Mouse (Mus musculus): ENCODE data around the gene Slc12a4.
"Not testable (repeated sequence)": the region's sequence is repeated elsewhere in the genome, so short reads cannot be mapped to it uniquely, and the experiment has no call there.

Gene Slc12a4

DNA sequence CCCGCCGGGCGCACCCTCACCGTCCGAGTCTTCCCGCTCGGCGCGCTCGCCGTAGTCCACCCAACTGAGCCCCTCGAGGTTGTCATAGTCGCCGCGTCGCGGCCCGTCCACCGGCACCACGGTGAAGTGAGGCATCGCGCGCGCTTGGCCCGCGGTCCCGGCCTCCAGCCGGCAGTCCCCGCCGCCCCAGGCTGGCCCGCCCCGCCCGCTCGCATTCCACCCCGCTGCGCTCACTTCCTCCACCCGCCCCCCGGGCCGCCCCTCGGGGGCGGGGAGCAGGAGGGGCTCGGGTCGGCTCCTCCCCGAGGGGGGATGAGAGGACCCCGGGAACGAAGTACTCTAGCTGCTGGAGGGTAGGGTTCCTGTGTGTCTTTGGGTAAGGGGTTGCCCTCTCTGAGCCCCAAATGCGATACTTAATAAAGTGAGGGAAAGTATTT lies at the start of gene Slc12a4:
TSS of gene Slc12a4 (minus strand) at position 193 of the 437 bp plus-strand sequence.
- peak; percentile 77 for DNase-seq

DNA sequence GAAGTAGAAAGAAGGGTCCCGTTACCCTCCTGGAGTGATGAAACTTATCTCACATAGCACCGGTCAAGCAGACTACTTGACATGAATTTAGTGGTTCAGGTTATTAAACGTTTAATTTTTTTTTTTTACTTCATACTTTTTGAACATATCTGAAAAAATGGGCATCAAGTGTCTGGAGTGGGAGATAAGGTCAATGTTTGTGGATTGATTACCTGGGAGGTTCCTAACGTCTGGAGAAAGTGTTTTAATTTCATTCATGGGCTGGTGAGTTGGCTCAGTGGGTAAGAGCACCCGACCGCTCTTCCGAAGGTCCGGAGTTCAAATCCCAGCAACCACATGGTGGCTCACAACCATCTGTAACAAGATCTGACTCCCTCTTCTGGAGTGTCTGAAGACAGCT lies 46.3 kb upstream of the Slc12a4 start:
- DNase-seq: not testable (repeated sequence)

DNA sequence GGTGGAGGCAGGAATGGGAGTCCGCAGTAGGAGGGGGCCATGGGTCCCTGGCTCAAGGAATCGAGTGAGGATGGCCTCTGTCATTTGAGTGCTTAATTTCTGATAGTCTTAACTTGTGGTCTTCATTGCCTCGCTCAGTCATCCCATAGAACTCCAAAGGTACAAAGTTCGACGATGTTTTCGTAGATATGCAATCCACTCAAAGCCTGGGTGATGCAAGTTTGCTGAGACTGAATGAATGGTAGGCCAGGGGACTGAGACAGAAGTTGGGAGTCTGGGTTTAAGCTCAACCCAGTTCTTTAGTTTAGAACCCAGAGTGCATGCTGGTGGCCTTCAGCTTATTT lies 45.7 kb upstream of the Slc12a4 start, which contains the start of gene Ddx28:
TSS of gene Ddx28 (minus strand) at position 240 of the 344 bp plus-strand sequence.
- no peak for DNase-seq

DNA sequence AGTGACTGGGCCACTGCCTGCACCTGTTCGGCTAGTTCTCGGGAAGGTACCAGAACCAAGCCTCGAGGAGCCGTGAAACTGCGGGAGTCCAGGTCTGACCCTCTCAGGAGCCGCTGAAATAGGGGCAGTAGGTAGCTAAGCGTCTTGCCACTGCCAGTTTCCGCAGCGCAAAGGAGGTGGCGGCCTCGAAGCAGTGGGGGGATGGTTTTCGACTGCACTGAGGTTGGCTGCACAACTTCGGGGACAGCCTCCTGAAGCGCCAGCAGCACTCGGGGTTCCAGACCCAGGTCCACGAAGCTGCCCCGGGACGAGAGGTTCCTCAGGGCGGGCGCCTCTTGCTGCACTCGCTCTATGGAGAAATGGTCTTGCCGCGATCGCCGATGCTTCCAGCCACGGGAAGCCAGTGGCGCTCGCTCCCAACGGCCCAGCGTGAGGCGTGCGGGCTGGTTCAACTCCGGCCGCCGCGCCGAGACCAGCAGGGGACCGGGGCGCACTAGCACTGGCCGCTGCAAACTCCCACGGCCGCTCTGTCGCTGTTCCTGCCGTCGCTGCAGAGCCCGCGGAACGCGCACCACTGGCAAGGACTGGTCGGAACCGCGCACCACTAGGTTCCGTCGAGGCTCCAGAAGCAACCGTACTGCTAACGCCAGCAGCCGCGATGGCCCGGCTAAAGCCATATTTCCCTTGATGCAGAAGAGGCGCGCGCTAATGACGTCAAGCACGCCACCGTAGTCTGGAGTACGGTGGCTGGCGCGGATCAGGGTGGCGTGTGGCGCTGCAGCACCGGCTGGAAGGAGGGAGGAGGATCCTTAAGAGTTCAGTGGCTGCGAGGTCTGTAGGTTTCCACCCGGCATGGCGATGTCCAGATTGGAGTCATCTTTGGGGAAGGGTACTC lies 45.1 kb upstream of the Slc12a4 start:
- DNase-seq: peak; percentile 95

DNA sequence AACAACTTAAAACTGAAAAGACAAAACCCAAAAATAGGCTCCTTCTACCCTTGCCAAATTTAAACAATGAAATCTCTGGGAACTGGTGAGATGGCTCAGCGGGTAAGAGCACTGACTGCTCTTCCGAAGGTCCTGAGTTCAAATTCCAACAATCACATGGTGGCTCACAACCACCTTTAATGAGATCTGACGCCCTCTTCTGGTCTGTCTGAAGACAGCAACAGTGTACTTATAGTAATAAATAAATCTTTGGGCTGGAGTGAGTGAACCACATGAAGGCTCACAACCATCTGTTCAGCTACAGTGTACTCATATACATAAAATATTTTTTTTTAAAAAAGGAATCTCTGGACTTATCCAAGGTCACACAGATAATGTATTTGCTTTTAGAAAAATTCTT lies 42.0 kb upstream of the Slc12a4 start:
- DNase-seq: not testable (repeated sequence)

DNA sequence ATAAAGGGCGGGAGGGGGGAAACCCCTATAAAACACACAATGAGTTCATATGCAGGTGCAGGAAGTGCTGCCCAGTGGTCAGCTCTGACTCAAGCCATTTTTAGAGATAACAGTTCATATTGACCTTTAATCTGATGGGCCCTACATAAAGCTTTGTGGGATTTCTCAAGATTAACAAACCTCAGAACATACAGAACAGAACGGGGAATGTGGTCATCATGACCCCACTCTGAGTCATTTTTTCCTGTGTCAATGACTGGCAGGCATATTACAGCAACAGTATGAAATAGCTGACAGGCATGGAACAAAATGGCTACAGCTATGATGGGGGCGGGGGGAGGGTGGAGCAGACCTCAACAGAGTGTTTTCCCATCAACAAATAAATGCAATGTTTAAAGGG lies 41.2 kb upstream of the Slc12a4 start:
- DNase-seq: no peak

DNA sequence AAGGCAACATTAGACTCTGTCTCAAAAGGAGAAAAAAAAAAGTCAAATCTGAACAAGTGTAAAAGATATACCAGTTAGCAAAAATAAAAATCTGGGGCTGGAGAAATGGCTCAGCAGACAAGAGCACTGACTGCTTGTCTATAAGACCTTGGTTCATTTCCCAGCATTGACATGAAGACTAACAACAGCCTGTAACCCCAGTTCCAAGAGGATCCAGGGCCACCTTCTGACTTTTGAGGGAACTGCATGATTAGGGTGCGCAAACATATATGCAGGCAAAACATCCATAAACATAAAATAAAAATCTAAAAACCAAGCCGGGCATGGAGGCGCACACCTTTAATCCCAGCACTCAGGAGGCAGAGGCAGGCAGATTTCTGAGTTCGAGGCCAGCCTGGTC lies 40.5 kb upstream of the Slc12a4 start:
- DNase-seq: no peak

DNA sequence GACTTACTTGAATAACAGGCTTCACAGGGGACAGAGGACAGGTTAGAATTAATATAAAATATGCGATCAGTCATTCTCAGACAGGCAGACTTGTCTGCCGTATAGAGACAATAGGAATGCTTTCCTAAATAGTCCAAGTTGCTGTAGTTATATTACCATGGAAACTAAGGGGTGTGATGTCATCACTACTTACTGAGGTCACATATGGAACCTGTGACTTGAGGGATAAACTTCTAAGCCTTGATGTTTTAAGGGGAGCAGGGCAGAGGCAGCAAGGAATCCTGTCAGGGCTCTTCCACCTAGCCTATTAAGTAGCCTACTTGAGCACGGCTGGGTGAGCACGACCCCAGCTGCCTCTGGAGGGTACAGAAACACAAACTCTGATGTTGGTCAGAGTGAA lies 40.0 kb upstream of the Slc12a4 start, which contains the start of gene Dpep2nb:
TSS of gene Dpep2nb (minus strand) at position 101 of the 400 bp plus-strand sequence.
- DNase-seq: no peak

DNA sequence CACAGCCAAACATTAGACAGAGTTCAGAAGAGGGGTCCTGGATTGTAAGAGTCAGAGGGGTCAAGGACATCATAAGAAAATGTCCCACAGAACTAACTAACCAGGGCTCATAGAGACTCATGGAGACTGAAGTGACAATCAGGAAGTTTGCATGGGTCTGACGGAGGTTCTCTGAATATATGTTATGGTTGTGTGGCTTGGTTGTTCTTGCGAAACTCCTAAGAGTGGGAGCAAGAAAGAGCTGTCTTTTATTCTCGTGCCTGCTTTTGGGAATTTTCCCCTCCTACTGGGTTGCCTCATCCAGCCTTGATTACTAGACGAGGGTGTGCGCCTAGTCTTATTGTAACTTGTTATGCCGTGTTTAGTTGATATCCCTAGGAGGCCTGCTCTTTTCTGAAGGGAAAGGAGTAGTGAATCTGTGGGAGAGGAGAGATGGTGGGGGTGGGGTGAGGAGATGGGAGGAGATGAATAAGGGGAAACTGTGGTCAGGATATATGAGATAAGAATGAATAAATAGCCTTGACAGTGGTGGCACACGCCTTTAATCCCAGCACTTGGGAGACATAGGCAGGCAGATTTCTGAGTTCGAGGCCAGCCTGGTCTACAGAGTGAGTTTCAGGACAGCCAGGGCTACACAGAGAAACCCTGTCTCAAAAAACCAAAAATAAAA lies 38.8 kb upstream of the Slc12a4 start:
- no peak for DNase-seq

DNA sequence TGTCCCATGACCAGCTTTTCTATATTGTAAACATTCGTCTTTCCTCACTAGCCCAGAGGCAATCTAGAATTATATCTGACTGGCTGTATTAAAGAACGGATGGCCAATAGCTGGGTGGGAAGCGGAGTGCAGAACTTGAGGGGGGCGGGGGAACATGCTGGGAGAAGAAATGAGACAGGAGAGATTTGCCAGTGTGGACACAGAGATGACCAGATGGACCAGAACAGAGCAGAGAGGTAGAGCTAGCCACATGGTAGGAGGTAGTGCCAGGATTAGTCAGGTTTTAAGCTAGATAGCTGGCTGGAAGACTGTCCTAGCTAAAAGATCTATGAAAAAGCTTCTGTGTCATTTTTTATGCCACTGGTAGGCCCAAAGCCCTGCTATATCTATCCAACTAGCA lies 36.0 kb upstream of the Slc12a4 start:
- no peak for DNase-seq

DNA sequence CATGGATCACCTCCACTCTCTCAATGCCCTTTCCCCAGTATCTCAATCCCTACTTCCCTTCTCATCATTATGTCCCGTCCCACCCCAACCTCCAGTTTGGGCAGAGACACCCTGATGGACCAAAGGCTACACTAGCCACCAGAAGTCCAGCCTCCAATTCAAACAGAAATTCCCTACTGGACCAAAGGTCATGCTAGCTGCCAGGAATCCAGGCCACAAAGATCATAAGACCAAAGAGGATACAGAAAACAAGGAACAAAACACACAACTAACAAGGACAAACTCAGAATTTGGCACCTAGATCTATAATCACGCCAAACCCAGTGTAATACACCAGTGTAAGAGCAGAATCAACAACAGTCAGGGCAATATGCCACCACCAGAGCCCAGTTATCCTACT lies 33.1 kb upstream of the Slc12a4 start:
- DNase-seq: peak; percentile 30

DNA sequence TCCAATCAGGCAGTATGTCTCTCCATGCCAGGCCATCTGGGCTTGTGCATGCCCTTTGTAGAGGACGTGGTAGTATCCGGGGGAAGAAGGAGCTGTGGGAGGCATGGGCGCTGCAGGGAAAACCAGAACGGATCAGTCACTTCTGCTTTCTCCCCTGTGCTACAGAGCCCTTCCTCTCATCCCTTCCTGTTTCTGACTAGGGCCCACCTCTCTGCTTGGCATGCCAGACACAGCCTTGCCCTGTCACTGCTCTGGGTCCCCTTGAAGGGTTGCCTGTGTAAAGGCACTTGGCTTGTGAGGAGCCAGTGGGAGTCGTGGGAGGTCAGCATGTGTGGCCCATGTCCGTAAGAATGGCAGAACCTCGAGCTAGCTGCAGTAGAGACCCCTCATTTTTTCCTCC lies 30.5 kb upstream of the Slc12a4 start:
- DNase-seq: no peak

DNA sequence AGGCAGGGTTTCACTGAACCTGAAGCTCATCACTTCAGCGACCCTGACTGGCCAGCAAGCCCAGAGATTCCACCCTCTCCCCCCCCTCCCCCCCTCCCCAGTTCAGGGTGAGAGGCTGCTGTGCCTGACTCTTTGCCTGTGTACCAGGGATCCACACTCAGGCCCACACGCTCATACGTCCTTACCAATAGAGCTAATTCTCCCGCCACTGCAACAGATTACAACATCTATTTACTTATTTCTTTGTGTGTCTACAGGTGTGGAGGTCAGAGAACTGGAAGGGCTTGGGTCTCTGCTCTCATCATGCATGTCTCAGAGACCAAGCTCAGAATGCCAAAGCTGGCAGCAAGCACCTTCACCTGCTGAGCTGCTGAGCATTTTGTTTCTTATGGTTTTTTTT lies 27.3 kb upstream of the Slc12a4 start:
- DNase-seq: no peak

DNA sequence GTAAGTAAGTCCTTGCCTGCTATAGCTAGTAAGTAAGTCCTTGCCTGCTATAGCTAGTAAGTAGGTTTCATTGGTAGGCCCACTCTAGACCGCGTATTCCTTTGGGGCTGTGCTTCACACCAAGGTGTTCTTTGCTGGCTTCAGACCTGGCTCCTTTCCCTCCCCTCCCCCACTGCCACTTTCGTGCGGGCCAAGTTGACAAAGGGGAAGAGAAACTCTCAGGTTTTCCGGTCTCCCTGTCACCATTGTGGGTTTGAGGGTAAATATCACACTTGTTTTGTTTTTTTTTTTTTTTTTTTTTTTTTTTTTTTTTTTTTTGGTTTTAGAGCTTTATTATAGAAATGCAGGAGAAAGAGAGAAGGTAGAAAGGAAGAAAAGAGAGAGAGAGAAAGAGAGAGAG lies 26.6 kb upstream of the Slc12a4 start:
- DNase-seq: no peak

DNA sequence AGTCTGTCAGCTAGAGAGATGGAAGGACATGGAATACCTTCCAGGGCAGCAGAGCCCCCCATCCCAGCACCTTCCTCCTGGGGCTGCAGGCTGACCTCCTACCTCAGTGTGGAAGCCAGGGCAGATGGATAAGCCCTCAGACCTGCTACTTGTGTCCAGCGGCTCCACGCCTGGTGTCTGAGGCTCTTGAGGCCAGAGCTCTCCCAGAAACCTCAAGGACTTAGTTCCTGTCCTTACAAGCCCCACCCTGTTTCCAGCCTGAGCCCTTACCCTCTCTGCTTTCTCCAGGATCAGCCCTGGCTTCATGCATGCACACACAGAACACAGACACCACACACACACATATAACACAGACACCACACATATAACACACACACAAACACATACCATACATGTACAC lies 25.6 kb upstream of the Slc12a4 start:
- no peak for DNase-seq

DNA sequence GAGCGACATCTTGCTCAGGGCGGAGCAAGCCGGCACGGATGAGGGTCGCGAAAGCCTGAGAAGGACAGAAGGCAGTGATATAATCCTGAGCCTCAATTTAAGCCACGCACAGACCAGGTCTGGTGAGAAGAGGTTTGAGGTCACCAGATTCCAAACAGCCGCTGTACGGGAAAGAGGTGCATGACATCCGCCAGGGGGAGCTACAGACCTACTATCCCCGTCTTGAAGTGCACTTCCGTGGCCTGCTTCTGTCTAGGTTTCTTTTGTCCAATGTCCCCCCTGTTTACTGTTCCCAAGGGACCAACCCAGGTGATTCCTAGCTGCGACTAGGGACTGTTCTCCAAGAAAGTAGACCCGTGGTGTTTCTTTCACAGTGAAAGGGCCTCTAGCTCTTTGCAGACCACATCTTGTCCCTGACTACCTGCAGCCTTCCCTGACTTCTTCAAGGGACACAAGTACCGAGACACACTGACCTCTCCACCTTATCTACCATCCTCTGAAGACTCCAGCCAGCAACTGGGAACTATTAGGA lies 25.0 kb upstream of the Slc12a4 start, which contains the start of gene Dus2:
TSS of gene Dus2 (plus strand) at position 482 of the 532 bp plus-strand sequence.
- peak; percentile 82 for DNase-seq

DNA sequence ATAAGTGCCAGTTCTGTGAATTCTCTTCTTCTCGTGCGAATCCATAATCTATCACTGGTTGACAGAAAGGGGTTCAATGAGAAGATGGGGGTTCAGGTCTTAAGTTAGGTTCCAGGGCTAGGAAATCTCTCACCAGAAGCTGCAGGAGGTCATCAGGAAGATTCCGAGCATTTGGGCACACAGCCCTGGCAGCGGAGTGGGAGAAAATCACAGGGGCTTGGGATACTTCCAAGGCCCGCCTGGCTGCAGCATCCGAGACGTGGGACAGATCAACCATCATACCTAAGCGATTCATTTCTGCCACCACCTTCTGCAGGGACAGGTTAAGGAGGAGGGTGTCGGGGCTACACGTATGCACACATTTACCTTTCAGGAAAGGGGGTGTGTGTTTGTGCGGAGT lies 22.6 kb upstream of the Slc12a4 start:
- DNase-seq: no peak

DNA sequence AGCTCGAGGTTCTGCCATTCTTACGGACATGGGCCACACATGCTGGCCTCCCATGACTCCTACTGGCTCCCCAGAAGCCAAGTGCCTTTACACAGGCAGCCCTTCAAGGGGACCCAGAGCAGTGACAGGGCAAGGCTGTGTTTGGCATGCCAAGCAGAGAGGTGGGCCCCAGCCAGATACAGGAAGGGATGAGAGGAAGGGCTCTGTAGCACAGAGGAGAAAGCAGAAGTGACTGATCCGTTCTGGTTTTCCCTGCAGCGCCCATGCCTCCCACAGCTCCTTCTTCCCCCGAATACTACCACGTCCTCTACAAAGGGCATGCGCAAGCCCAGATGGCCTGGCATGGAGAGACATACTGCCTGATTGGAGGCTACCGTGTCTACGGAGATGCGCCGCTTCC lies 17.5 kb upstream of the Slc12a4 start:
- not testable (repeated sequence) for DNase-seq

DNA sequence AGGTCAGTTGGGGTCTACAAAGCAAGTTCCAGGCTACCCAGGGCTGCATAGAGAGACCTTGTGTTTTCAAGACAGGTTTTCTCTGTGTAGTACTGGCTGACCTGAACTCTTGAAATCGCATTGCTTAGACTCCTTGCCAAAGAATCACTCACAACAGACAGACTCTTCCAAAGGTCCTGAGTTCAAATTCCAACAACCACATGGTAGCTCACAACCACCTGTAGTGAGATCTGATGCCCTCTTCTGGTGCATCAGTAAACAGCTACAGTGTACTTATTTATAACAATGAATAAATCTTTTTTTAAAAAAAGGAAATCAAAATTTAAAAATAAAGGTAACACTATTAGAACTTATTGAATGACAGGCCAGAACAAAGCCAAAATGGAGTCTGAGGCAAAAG lies 15.2 kb upstream of the Slc12a4 start:
- no peak for DNase-seq

DNA sequence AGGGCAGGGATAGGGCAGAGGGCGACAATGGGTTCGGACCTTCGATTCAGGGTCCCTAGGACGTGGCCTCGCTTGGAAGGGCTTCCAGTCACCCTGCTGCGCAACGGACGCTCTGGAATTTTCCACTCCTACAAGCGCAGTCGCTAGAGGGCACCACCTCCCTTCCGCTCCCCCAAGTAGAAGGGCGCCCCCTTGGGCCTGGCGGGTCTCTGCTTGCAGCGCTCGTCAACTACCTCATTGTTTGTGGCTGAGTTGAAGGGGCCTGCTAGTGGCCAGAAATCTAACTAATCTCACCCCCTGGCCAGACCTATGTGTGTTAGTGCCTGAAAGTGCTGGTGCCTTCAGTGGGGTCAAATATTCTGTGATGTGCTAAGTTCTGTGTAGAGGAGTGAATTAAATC lies 13.4 kb upstream of the Slc12a4 start, which contains the start of gene Dpep3:
TSS of gene Dpep3 (minus strand) at position 105 of the 400 bp plus-strand sequence.
- no peak for DNase-seq

DNA sequence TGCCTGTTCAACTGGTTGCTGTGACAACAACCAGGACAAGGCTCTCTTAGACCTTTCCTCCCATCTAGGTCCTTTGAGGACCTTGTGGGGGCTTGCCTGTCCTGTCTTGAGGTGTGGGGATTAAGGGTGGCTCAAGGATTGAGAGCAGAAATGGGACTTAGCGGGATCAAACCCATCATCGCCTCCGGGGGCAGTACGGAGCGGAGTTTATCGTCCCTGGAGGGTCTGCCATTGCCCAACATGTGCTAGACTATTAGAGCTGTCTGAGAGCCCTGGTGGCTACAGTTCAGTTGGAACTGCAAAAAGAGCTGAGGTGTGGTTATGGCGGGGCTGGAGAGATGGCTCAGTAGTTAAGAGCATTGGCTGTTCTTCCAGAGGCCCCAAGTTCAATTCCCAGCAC lies 9.5 kb upstream of the Slc12a4 start:
- DNase-seq: no peak

DNA sequence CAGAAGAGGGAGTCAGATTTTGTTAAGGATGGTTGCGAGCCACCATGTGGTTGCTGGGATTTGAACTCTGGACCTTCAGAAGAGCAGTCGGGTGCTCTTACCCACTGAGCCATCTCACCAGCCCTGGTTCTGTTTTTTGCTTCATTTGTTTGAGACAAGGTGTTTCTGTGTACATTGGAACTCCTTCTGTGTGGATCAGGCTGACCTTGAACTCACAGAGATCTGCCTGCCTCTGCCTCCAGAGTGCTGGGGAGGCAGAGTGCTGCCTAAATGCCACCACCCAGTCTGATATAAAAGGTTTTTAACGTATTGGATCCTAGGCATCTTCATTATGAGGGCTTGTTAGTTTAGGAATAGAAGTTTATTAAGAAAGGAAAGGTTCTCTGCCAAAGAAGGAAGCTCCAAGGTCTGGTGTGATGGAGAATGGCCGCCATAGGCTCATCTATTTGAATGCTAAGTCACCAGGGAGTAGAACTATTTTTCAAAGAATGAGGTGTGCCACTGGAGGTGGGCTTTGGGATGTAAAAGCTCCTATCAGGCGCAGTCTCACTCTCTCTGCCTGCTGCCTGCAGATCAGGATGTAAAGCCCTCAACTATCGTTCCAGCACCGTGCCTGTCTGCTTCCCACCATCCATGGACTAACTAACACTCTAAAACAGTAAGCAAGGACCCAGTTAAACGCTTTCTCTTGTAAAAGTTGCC lies 5.3 kb upstream of the Slc12a4 start:
- DNase-seq: no peak

DNA sequence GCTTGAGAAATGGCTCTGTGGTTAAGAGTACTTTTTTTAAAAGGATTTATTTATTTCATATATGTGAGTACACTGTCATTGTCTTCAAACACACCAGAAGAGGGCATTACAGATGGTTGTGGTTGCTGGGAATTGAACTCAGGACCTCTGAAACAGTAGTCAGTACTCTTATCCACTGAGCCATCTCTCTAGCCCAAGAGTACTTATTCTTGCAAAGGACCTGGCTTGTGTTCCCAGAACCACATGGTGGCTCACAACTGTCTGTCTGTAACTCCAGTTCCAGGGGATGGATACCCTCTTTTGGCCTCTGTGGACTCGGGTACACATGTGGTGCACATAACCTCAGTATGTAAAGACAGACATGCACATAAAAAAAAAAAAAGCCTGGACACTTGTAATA lies 3.5 kb upstream of the Slc12a4 start:
- DNase-seq: no peak

All from kidney, adult 18-20 months (tissue).